Mouse (Mus musculus): ENCODE measurements around the gene Nmd3.

Nmd3 gene

GRCm38 (mm10) chr3:69763630-69764565, 42.1 kb downstream of the Nmd3 start:
- DNase-seq: no peak

- no peak for DNase-seq
These were observed 43.4 kb downstream of the Nmd3 start for GRCm38 (mm10) chr3:69765206-69765605.

GRCm38 (mm10) chr3:69769150-69769549, 47.4 kb downstream of the Nmd3 start:
- no peak for DNase-seq

- no peak for DNase-seq
These were observed 51.6 kb downstream of the Nmd3 start for GRCm38 (mm10) chr3:69773356-69773755.

GRCm38 (mm10) chr3:69779246-69779796, 57.5 kb downstream of the Nmd3 start:
- DNase-seq: no peak

GRCm38 (mm10) chr3:69792823-69793417, 71.1 kb downstream of the Nmd3 start:
- no peak for DNase-seq

GRCm38 (mm10) chr3:69797533-69797932, 75.7 kb downstream of the Nmd3 start:
- no peak for DNase-seq

- DNase-seq: no peak
These were observed 76.2 kb downstream of the Nmd3 start for GRCm38 (mm10) chr3:69797969-69798368.

GRCm38 (mm10) chr3:69799096-69799495, 77.3 kb downstream of the Nmd3 start:
- DNase-seq: no peak

GRCm38 (mm10) chr3:69800829-69801384, 79.1 kb downstream of the Nmd3 start:
- DNase-seq: no peak

- no peak for DNase-seq
These were observed 81.4 kb downstream of the Nmd3 start for GRCm38 (mm10) chr3:69803137-69803536.
